Mouse (Mus musculus): ENCODE measurements around the gene Ushbp1. TPM values are rescaled to one million over a fixed set of nuclear protein-coding genes. Genes with fewer than 3 reads are reported as not detected.
"Not testable (repeated sequence)": the region's sequence is repeated elsewhere in the genome, so short reads cannot be mapped to it uniquely, and the experiment has no call there.

Gene Ushbp1
- polyA plus RNA-seq (2015; fragmentation: Nextera tagmentation; extraction: Ambion mirVana), result 10.8 and 10.9 TPM in 2 replicates

DNA sequence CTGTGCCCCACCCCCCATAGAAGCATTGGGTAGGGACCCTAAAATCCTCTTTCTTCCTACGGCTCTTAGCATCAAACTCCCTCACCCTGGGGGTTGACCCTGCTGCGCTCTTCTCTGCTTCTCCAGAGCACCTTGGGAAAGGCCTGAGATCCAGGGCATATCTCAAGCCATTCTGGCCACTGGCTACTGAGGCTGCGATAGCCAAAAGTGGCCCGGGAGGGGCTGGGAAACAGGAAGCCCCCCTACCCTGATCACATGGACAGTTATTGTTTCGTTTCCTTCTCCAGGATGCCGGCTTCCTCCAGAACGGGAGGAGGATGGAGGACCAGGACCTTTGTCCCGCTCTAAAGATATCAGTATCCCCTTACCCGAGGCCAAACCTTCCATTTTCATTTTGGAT is at the start of gene Ushbp1:
Gene Ushbp1, minus strand, starts transcription at position 174 of the 400 bp plus-strand sequence.
- Histone ChIP-seq H3K36me3 (ENCODE audit: control insufficient read depth, insufficient read depth, low read length) (peaks cover 10% of the 10 kb centered on the region), H3K27me3 (replicated peaks; ENCODE audit: control insufficient read depth, insufficient read depth, low read length) (no peaks in the 10 kb centered on the region), H3K9me3 (ENCODE audit: control insufficient read depth, low read length) (no peaks in the 10 kb centered on the region), H3K4me1 (ENCODE audit: control insufficient read depth, insufficient read depth, low read length) (peaks cover 7% of the 10 kb centered on the region), H3K9ac (ENCODE audit: low read depth, low read length) (0 out of 2 replicates have a peak within 1 kb of the TSS, but pooled peaks have one; percentile 21), H3K4me2 (ENCODE audit: low read depth, low read length) (peak within 1 kb of the TSS; percentile 41), H3K27ac (ENCODE audit: low read length) (peak within 1 kb of the TSS; percentile 39), H3K4me3 (ENCODE audit: low read length) (peak within 1 kb of the TSS; percentile 65)
- ATAC-seq, result no peak
- WGBS, result 80% methylated on average over 9 of the region's 9 CpGs

DNA sequence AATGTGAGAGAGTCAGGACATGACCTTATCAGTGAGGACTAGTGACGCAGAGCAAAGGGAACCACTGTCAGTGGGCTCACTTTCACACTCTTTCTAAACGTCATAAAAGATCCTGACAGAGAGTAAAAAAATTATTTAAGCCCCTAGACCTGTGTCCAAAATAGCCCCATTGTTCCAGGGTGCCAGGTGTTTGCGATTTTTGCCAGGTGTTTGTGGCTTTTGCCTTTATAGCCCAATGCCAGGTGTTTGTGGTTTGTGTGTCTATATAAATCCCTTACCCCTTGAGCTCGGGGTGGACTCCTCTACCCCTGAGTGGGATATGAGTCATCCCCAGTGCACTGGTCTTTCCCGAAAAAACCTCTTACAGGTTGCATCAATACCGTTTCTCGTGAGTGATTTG is 49.5 kb upstream of the Ushbp1 start:
- 81% methylated on average over 7 of the region's 7 CpGs for WGBS
- H3K27ac ChIP-seq (ENCODE audit: low read length), result no peak overlapping the region
- no peak overlapping the region for H3K4me2 ChIP-seq (ENCODE audit: low read depth, low read length)
- no peak for ATAC-seq
- no peak overlapping the region for H3K4me3 ChIP-seq (ENCODE audit: low read length)
- no peaks in the 10 kb centered on the region for H3K4me1 ChIP-seq (ENCODE audit: control insufficient read depth, insufficient read depth, low read length)
- peaks cover 4% of the 10 kb centered on the region; the same call in 1 of the 2 replicates for H3K27me3 ChIP-seq (replicated peaks; ENCODE audit: control insufficient read depth, insufficient read depth, low read length)
- no peaks in the 10 kb centered on the region for H3K9me3 ChIP-seq (ENCODE audit: control insufficient read depth, low read length)
- H3K9ac ChIP-seq (ENCODE audit: low read depth, low read length), result no peak overlapping the region
- H3K36me3 ChIP-seq (ENCODE audit: control insufficient read depth, insufficient read depth, low read length), result no peaks in the 10 kb centered on the region

DNA sequence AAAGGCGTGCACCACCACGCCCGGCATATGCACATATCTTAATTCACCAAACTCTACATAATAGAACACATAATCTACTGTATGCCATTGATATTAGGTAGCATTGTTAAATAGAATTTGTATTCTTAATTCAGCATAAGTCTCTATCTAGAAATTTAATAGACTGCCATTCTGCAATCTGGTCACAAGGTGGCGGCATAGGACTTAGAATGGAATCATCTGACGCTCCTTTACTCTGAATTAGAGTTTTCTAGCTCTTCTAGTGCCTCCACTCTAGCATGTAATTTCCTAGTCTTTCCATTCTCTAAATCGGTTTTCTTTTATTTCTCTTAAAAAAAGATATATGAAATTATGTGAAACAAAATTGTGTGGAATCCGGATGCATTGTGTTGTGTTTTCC is 45.8 kb upstream of the Ushbp1 start:
- no peaks in the 10 kb centered on the region for H3K9me3 ChIP-seq (ENCODE audit: control insufficient read depth, low read length)
- no peak overlapping the region for H3K4me2 ChIP-seq (ENCODE audit: low read depth, low read length)
- no peaks in the 10 kb centered on the region for H3K36me3 ChIP-seq (ENCODE audit: control insufficient read depth, insufficient read depth, low read length)
- H3K4me1 ChIP-seq (ENCODE audit: control insufficient read depth, insufficient read depth, low read length), result no peaks in the 10 kb centered on the region
- peaks cover 4% of the 10 kb centered on the region; the same call in 1 of the 2 replicates for H3K27me3 ChIP-seq (replicated peaks; ENCODE audit: control insufficient read depth, insufficient read depth, low read length)
- no peak overlapping the region for H3K9ac ChIP-seq (ENCODE audit: low read depth, low read length)
- no peak overlapping the region for H3K27ac ChIP-seq (ENCODE audit: low read length)
- H3K4me3 ChIP-seq (ENCODE audit: low read length), result no peak overlapping the region
- WGBS, result under 1% methylated on average over 7 of the region's 7 CpGs
- no peak for ATAC-seq

DNA sequence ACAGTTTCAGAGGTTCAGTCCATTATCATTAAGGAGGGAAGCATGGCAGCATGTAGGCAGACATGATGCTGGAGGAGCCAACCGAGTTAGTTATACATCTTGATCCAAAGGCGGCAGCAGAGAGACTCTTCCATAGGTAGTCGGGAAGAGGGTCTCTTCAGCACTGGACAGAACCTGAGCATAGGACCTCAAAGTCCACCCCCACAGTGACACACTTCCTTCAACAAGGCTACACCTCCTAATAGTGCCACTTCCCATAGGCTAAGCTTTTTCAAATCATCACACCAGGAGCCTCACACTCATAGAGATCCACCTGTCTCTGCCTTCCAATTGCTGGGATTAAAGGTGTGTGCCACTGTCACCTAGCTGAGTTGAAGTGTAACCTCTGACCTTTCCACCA is 41.4 kb upstream of the Ushbp1 start:
- H3K36me3 ChIP-seq (ENCODE audit: control insufficient read depth, insufficient read depth, low read length), result no peaks in the 10 kb centered on the region
- ATAC-seq, result no peak
- no peaks in the 10 kb centered on the region for H3K9me3 ChIP-seq (ENCODE audit: control insufficient read depth, low read length)
- H3K27ac ChIP-seq (ENCODE audit: low read length), result no peak overlapping the region
- no peaks in the 10 kb centered on the region for H3K4me1 ChIP-seq (ENCODE audit: control insufficient read depth, insufficient read depth, low read length)
- WGBS, result 50% methylated on average over 3 of the region's 3 CpGs
- H3K27me3 ChIP-seq (replicated peaks; ENCODE audit: control insufficient read depth, insufficient read depth, low read length), result peaks cover 3% of the 10 kb centered on the region; the same call in 1 of the 2 replicates
- H3K4me2 ChIP-seq (ENCODE audit: low read depth, low read length), result no peak overlapping the region
- no peak overlapping the region for H3K9ac ChIP-seq (ENCODE audit: low read depth, low read length)
- no peak overlapping the region for H3K4me3 ChIP-seq (ENCODE audit: low read length)

DNA sequence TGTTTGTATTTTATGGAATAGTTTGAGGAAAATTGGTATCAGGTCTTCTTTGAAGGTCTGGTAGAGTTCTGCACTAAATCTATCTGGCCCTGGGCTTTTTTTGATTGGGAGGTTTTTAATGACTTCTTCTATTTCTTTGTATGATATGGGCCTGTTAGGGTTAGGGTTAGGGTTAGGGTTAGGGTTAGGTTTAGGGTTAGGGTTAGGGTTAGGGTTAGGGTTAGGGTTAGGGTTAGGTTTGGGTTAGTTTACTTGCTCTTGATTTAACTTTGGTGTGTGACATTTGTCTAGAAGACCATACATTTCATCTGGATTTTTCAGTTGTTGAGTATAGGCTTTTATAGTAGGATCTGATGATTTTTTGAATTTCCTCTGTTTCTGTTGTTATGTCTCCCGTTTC is 37.3 kb upstream of the Ushbp1 start:
- not testable (repeated sequence) for H3K9ac ChIP-seq (ENCODE audit: low read depth, low read length); H3K4me1 ChIP-seq (ENCODE audit: control insufficient read depth, insufficient read depth, low read length); ATAC-seq

DNA sequence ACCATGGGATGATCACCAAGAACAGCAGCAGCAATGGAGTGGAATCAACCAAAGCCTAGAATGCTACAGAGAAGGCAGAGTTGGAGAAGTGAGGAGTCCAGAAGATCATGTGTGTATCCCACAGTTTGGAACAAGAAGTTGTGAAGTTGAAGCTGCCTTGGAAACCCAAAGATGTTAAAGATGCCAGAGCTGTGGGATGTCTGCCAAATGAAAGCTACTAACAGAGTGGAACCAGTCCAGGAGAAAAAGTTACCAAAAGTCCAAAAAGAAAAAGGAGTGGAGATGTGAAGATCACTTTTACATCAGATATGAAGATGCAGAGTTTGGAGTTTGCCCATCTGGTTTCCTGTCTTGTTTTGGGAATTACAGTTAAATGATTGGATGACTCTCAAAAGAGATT is 26.5 kb upstream of the Ushbp1 start:
- H3K4me2 ChIP-seq (ENCODE audit: low read depth, low read length), result no peak overlapping the region
- H3K9me3 ChIP-seq (ENCODE audit: control insufficient read depth, low read length), result no peaks in the 10 kb centered on the region
- ATAC-seq, result no peak
- no peaks in the 10 kb centered on the region for H3K27me3 ChIP-seq (replicated peaks; ENCODE audit: control insufficient read depth, insufficient read depth, low read length)
- no peak overlapping the region for H3K27ac ChIP-seq (ENCODE audit: low read length)
- H3K36me3 ChIP-seq (ENCODE audit: control insufficient read depth, insufficient read depth, low read length), result no peaks in the 10 kb centered on the region
- H3K4me3 ChIP-seq (ENCODE audit: low read length), result no peak overlapping the region
- H3K9ac ChIP-seq (ENCODE audit: low read depth, low read length), result no peak overlapping the region
- H3K4me1 ChIP-seq (ENCODE audit: control insufficient read depth, insufficient read depth, low read length), result no peaks in the 10 kb centered on the region

More for the DNA sequence above, 37.3 kb upstream of the Ushbp1 start:
- 78% methylated on average over 1 of the region's 1 CpGs for WGBS
- H3K27me3 ChIP-seq (replicated peaks; ENCODE audit: control insufficient read depth, insufficient read depth, low read length); H3K4me2 ChIP-seq (ENCODE audit: low read depth, low read length); H3K27ac ChIP-seq (ENCODE audit: low read length); H3K9me3 ChIP-seq (ENCODE audit: control insufficient read depth, low read length); H3K4me3 ChIP-seq (ENCODE audit: low read length); H3K36me3 ChIP-seq (ENCODE audit: control insufficient read depth, insufficient read depth, low read length): not testable (repeated sequence)

DNA sequence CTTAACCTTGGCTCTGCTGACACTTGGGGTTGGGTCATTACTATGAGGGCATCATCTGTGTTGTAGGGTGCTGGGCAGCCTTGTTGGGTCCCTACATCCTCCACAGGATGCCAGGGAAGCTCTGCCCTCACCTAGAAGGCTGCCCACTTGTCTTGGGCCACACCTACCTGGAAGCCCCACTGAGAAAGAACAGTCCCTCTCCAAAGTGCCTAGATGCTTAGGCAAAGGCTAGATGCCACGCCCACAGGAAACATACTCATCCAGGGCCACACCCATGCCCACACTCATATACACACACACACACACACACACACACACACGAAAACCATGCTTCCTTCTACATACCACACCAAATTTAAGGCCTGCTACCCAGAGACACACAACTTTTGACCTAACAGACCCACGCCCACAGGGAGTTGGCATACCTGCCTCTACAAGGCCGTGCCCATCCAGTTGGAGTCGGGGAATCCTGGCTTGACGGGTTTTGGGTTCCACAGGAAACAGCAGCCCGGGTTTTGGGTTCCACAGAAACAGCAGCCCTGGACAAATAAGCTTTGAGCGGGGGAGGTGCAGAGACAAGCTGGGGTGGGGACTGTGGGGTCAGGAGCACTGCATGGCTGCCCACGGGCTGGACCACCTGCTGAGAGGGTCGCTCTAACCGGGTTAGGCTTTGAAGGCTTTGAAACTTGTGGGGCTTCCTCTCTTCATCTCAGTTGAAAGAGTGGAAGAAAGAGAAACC is 16.1 kb upstream of the Ushbp1 start:
- Histone ChIP-seq H3K4me1 (ENCODE audit: control insufficient read depth, insufficient read depth, low read length) (peaks cover 11% of the 10 kb centered on the region), H3K27ac (ENCODE audit: low read length) (no peak overlapping the region), H3K9ac (ENCODE audit: low read depth, low read length) (no peak overlapping the region), H3K9me3 (ENCODE audit: control insufficient read depth, low read length) (no peaks in the 10 kb centered on the region), H3K27me3 (replicated peaks; ENCODE audit: control insufficient read depth, insufficient read depth, low read length) (no peaks in the 10 kb centered on the region), H3K4me2 (ENCODE audit: low read depth, low read length) (no peak overlapping the region), H3K36me3 (ENCODE audit: control insufficient read depth, insufficient read depth, low read length) (peaks cover 8% of the 10 kb centered on the region), H3K4me3 (ENCODE audit: low read length) (no peak overlapping the region)
- WGBS, result 47% methylated on average over 11 of the region's 11 CpGs
- no peak for ATAC-seq

DNA sequence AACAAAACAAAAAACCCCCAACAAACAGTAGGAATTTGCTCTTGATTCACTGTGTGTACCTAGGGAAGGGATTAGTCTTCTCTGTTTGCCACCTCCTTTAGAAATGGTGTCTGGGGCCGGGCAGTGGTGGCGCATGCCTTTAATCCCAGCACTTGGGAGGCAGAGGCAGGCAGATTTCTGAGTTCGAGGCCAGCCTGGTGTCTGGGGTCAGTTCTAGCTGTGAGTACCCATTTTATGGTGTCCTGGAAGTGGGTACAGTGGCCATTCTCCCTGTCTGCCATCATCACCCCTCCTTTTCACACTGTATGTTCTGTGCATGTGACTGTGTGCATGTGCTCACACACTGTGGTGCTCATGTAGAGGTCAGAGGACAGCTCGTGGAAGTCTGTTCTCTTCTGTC is 12.6 kb upstream of the Ushbp1 start:
- no peaks in the 10 kb centered on the region for H3K9me3 ChIP-seq (ENCODE audit: control insufficient read depth, low read length)
- no peak overlapping the region for H3K4me2 ChIP-seq (ENCODE audit: low read depth, low read length)
- peaks cover 25% of the 10 kb centered on the region for H3K4me1 ChIP-seq (ENCODE audit: control insufficient read depth, insufficient read depth, low read length)
- ATAC-seq, result no peak
- no peak overlapping the region for H3K9ac ChIP-seq (ENCODE audit: low read depth, low read length)
- H3K27me3 ChIP-seq (replicated peaks; ENCODE audit: control insufficient read depth, insufficient read depth, low read length), result no peaks in the 10 kb centered on the region
- 96% methylated on average over 4 of the region's 4 CpGs for WGBS
- H3K4me3 ChIP-seq (ENCODE audit: low read length), result no peak overlapping the region
- peaks cover 8% of the 10 kb centered on the region for H3K36me3 ChIP-seq (ENCODE audit: control insufficient read depth, insufficient read depth, low read length)
- H3K27ac ChIP-seq (ENCODE audit: low read length), result no peak overlapping the region

DNA sequence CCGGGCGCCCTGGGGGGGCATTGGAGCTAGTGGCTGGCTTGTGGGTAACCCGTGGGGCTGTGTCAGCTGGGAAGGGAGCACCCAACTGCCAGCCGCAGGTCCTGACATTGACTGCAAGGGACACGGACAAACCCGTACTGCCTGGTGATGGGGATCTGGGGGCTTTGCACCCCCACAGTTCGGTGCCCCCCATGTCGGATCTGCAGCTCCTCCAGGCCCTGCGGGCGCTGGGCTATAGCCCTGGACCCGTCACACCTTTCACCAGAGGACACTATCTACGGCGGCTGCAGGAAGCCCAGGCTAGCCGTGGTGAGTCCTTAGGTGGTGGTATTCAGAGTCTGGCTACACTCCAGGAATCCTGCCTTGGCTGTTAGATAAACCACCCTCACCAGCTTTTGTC is 11.8 kb upstream of the Ushbp1 start:
- Histone ChIP-seq H3K4me1 (ENCODE audit: control insufficient read depth, insufficient read depth, low read length) (peaks cover 25% of the 10 kb centered on the region), H3K4me3 (ENCODE audit: low read length) (no peak overlapping the region; the same call in 1 of the 2 replicates), H3K4me2 (ENCODE audit: low read depth, low read length) (no peak overlapping the region), H3K36me3 (ENCODE audit: control insufficient read depth, insufficient read depth, low read length) (peaks cover 8% of the 10 kb centered on the region), H3K27ac (ENCODE audit: low read length) (no peak overlapping the region), H3K27me3 (replicated peaks; ENCODE audit: control insufficient read depth, insufficient read depth, low read length) (no peaks in the 10 kb centered on the region), H3K9ac (ENCODE audit: low read depth, low read length) (0 out of 2 replicates have a peak overlapping the region, but pooled peaks have one; percentile 16), H3K9me3 (ENCODE audit: control insufficient read depth, low read length) (no peaks in the 10 kb centered on the region)
- no peak for ATAC-seq
- 92% methylated on average over 14 of the region's 14 CpGs for WGBS

All from intestine, embryonic 16.5 days (tissue).